Mouse (Mus musculus): ENCODE results near the gene Tead1.

- TF ChIP-seq EP300 (IDR thresholded peaks at IDR 0.05; ENCODE audit: low read depth) = no peak
- TF ChIP-seq CTCF (IDR thresholded peaks at IDR 0.05; ENCODE audit: low read depth) = no peak
Measured at GRCm38 (mm10) chr7:112901710-112902109, 222.6 kb downstream of the Tead1 start.

Data from liver, postnatal 0 days (tissue).